Mouse (Mus musculus) G1E (cell line): ENCODE results near the gene Carmil3. TPM values are rescaled to one million over a fixed set of nuclear protein-coding genes. Genes with fewer than 3 reads are reported as not detected.

Source experiments
- ATAC-seq: 2 replicates; pipeline ENCODE4 v1.8.0; 2016; ENCODE audit warnings: mild to moderate bottlenecking; ENCODE audit not compliant: insufficient number of reproducible peaks, poor library complexity, low FRiP score, severe bottlenecking; ENCODE audit errors: extremely low read depth
- DNase-seq: peaks from one replicate; pipeline ENCODE4 v3.0.0; 2012; ENCODE audit warnings: low spot score
- H3K27me3 ChIP-seq: 2 replicates; pipeline ENCODE4 v1.6.1; 2012; ENCODE audit warnings: mild to moderate bottlenecking, low read length, inconsistent platforms; ENCODE audit not compliant: insufficient read depth
- H3K36me3 ChIP-seq: replicated peaks from 2 replicates; pipeline ENCODE3; 2012; ENCODE audit warnings: mild to moderate bottlenecking, inconsistent platforms
- H3K4me1 ChIP-seq: 2 replicates; pipeline ENCODE4 v1.6.1; 2012; ENCODE audit warnings: low read depth, low read length, inconsistent platforms, mixed read lengths; ENCODE audit not compliant: insufficient read depth
- H3K4me3 ChIP-seq: 2 replicates; pipeline ENCODE4 v1.5.1; 2012; ENCODE audit warnings: low read depth, mild to moderate bottlenecking, inconsistent platforms, low read length, moderate library complexity, mixed read lengths
- H3K9me3 ChIP-seq: replicated peaks from 2 replicates; pipeline ENCODE4 v1.6.1; 2012; ENCODE audit warnings: inconsistent platforms
- CTCF ChIP-seq: IDR thresholded peaks from 2 replicates; pipeline ENCODE4 v1.5.1; 2012; ENCODE audit warnings: low read depth, low read length, inconsistent platforms, mixed read lengths
- GATA1 ChIP-seq: IDR thresholded peaks from 2 replicates; pipeline ENCODE4 v1.6.1; 2012; ENCODE audit warnings: borderline replicate concordance, low read length, inconsistent platforms, mixed read lengths
- GATA2 ChIP-seq: IDR thresholded peaks from 2 replicates; pipeline ENCODE4 v1.6.1; 2012; ENCODE audit warnings: low read depth, low read length, inconsistent platforms, borderline replicate concordance
- POLR2AphosphoS5 ChIP-seq: IDR thresholded peaks from 2 replicates; pipeline ENCODE4 v1.6.1; 2012; ENCODE audit warnings: low read depth, low read length, inconsistent platforms; ENCODE audit not compliant: insufficient replicate concordance
- TAL1 ChIP-seq: conservative IDR thresholded peaks from 2 replicates; pipeline ENCODE4 v1.6.1; 2012; ENCODE audit warnings: low read depth, low read length, inconsistent platforms, mixed read lengths
- polyA plus RNA-seq: library from polyadenylated mRNA; stranded (reverse); fragments of >175 nt; gene quantifications from 2 replicates; pipeline ENCODE4 v1.2.3, GENCODE M21; 2012
- total RNA-seq, 2 experiments: library from RNA; stranded (forward) in 1 of 2; stranded (reverse) in 1 of 2; fragments of 200-1000 nt in 1 of 2; fragments of >200 nt in 1 of 2; fragmentation: Nextera tagmentation in 1 of 2; gene quantifications; 2 replicates each; pipeline ENCODE4 v1.2.3; 2014 to 2017

Carmil3 gene
- total and polyA plus RNA-seq, 3 experiments, result 0.92 to 2.2 (median 2.1) TPM

GRCm38 (mm10) chr14:55550191-55550590, 59.7 kb downstream of the Carmil3 start:
- Histone ChIP-seq H3K4me1 (peaks cover 14% of the 10 kb centered on the region), H3K4me3 (no peak overlapping the region), H3K9me3 (no peaks in the 10 kb centered on the region), H3K36me3 (peaks cover 58% of the 10 kb centered on the region), H3K27me3 (no peaks in the 10 kb centered on the region)
- no peak for ATAC-seq
- DNase-seq, result no peak
- TF ChIP-seq GATA1 (no peak), POLR2AphosphoS5 (no peak), GATA2 (no peak), CTCF (no peak), TAL1 (no peak)

DNA sequence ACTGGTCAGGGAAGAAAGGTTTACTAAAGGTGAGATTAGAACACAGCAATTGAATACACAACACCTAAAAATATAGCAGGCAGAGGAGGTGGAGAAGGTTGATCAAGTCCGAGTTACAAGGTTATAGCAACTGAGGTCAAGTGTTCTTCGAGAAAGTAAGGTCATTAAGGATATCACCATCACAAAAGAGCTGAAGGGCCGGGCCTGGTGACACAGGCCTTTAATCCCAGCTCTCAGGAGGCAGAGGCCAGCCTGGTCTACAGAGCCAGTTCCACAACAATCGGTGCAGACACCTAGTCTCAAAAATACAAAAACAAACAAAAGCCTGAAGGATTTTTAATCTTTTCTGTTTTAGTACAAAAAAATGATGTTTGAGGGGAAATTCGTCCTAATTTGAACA, 60.9 kb downstream of the Carmil3 start:
- Histone ChIP-seq H3K4me1 (peaks cover 21% of the 10 kb centered on the region), H3K4me3 (no peak overlapping the region), H3K27me3 (no peaks in the 10 kb centered on the region), H3K36me3 (peaks cover 46% of the 10 kb centered on the region), H3K9me3 (no peaks in the 10 kb centered on the region)
- TF ChIP-seq POLR2AphosphoS5 (no peak), GATA2 (no peak), CTCF (no peak), GATA1 (no peak)
- ATAC-seq (no peak), DNase-seq (no peak)

GRCm38 (mm10) chr14:55551794-55552193, 61.3 kb downstream of the Carmil3 start:
- Histone ChIP-seq H3K27me3 (no peaks in the 10 kb centered on the region), H3K4me1 (peaks cover 26% of the 10 kb centered on the region), H3K36me3 (peaks cover 42% of the 10 kb centered on the region), H3K9me3 (no peaks in the 10 kb centered on the region), H3K4me3 (no peak overlapping the region)
- DNase-seq (no peak), ATAC-seq (no peak)
- TF ChIP-seq TAL1 (no peak), GATA1 (no peak), POLR2AphosphoS5 (no peak), CTCF (no peak), GATA2 (no peak)

DNA sequence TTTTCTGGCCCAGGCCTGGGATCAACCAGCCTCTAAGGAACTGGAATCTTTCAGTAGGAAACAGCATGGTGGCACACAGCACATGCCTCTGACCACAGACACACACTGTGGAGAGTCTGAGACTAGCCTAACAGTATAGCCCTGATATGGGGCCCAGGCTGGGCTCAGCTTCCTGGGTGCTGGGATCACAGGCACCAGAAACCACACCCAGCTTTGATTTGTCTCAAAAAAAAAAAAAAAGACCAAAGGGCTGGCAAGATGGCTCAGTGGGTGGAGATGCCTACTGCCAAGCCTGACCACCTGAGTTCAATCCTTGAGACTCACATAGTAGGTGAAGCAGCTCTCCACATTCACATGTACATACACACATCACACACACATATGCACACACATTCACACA, 64.2 kb downstream of the Carmil3 start:
- no peak overlapping the region for H3K4me3 ChIP-seq
- H3K36me3 ChIP-seq, result peaks cover 15% of the 10 kb centered on the region
- ATAC-seq (no peak), DNase-seq (no peak)
- H3K27me3 ChIP-seq, result no peaks in the 10 kb centered on the region
- no peaks in the 10 kb centered on the region for H3K9me3 ChIP-seq
- TF ChIP-seq GATA2, result no peak
- TF ChIP-seq POLR2AphosphoS5, result no peak
- no peak for TF ChIP-seq GATA1
- TF ChIP-seq CTCF, result no peak
- TF ChIP-seq TAL1, result no peak
- H3K4me1 ChIP-seq, result peaks cover 45% of the 10 kb centered on the region

GRCm38 (mm10) chr14:55555788-55556187, 65.3 kb downstream of the Carmil3 start:
- Histone ChIP-seq H3K4me1 (peaks cover 45% of the 10 kb centered on the region), H3K36me3 (peaks cover 4% of the 10 kb centered on the region), H3K27me3 (no peaks in the 10 kb centered on the region), H3K4me3 (no peak overlapping the region), H3K9me3 (no peaks in the 10 kb centered on the region)
- DNase-seq (no peak), ATAC-seq (no peak)
- TF ChIP-seq CTCF, result no peak
- TF ChIP-seq TAL1, result no peak
- TF ChIP-seq GATA1, result no peak
- TF ChIP-seq POLR2AphosphoS5, result no peak
- no peak for TF ChIP-seq GATA2

GRCm38 (mm10) chr14:55557003-55557402, 66.6 kb downstream of the Carmil3 start:
- no peak for ATAC-seq
- no peaks in the 10 kb centered on the region for H3K27me3 ChIP-seq
- peaks cover 57% of the 10 kb centered on the region for H3K4me1 ChIP-seq
- TF ChIP-seq POLR2AphosphoS5 (no peak), CTCF (peak; percentile 43; the same call in 1 of the 2 replicates)
- no peak overlapping the region for H3K4me3 ChIP-seq
- DNase-seq, result peak; percentile 72
- no peaks in the 10 kb centered on the region for H3K9me3 ChIP-seq
- H3K36me3 ChIP-seq, result peaks cover 10% of the 10 kb centered on the region

DNA sequence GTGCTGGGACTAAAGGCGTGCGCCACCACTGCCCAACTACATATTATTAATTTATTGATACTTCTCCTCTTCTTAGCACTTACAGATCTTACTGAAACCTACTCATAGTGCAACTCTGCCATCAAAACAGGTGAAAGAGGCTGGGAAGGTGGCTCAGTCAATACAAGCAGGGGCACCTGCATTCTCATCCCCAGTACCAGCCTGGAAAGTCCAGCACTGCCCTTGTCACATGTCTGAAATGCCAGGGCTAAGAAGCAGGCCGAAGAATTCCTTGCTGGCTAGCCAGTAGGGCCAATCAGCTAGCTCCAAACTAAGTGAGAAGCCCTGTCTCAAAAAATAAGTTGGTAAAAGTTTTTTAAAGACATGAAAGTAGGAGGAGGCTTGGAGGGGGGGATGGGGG, 67.1 kb downstream of the Carmil3 start:
- no peak for DNase-seq
- Histone ChIP-seq H3K4me3 (no peak overlapping the region; the same call in 1 of the 2 replicates), H3K4me1 (peaks cover 58% of the 10 kb centered on the region), H3K36me3 (peaks cover 15% of the 10 kb centered on the region), H3K27me3 (no peaks in the 10 kb centered on the region), H3K9me3 (no peaks in the 10 kb centered on the region)
- TF ChIP-seq CTCF (no peak), TAL1 (no peak), GATA2 (no peak), POLR2AphosphoS5 (no peak), GATA1 (no peak)
- no peak for ATAC-seq

Other genes starting within 250 kb of the Carmil3 start
Only the 20 nearest of the 23 such genes appear.
- 15.5 and 21.1 TPM in 2 replicates for gene Dhrs4, start 11.9 kb upstream of the Carmil3 start, total RNA-seq (2014; fragmentation: Nextera tagmentation)
- 47.7 TPM in 2 replicates for gene Dhrs4, start 11.9 kb upstream of the Carmil3 start, total RNA-seq (2017)
- 37.4 and 42.8 TPM in 2 replicates for gene Dhrs4, start 11.9 kb upstream of the Carmil3 start, polyA plus RNA-seq
- gene Cpne6, start 19.8 kb downstream of the Carmil3 start, total RNA-seq (2014; fragmentation: Nextera tagmentation), result not detected in 2 replicates
- 0.06 and 0.11 TPM in 2 replicates for gene Cpne6, start 19.8 kb downstream of the Carmil3 start, total RNA-seq (2017)
- 0.03 and 0.06 TPM in 2 replicates for gene Cpne6, start 19.8 kb downstream of the Carmil3 start, polyA plus RNA-seq
- gene Nrl, start 34.3 kb downstream of the Carmil3 start, total RNA-seq (2014; fragmentation: Nextera tagmentation), result not detected in 2 replicates
- 0.06 and 0.27 TPM in 2 replicates for gene Nrl, start 34.3 kb downstream of the Carmil3 start, total RNA-seq (2017)
- not detected in 2 replicates for gene Nrl, start 34.3 kb downstream of the Carmil3 start, polyA plus RNA-seq
- 9.5 and 33.6 TPM in 2 replicates for gene Pck2, start 49.6 kb downstream of the Carmil3 start, total RNA-seq (2014; fragmentation: Nextera tagmentation)
- gene Pck2, start 49.6 kb downstream of the Carmil3 start, total RNA-seq (2017), result 9.9 and 10.7 TPM in 2 replicates
- 23.9 and 34.9 TPM in 2 replicates for gene Pck2, start 49.6 kb downstream of the Carmil3 start, polyA plus RNA-seq
- 39.2 and 42.7 TPM in 2 replicates for gene Dcaf11, start 69.4 kb downstream of the Carmil3 start, total RNA-seq (2014; fragmentation: Nextera tagmentation)
- gene Dcaf11, start 69.4 kb downstream of the Carmil3 start, total RNA-seq (2017), result 50.9 and 51.2 TPM in 2 replicates
- gene Dcaf11, start 69.4 kb downstream of the Carmil3 start, polyA plus RNA-seq, result 33.9 and 40.0 TPM in 2 replicates
- 43.1 TPM in 1 of 2 replicates, not detected in the other for gene A730061H03Rik, start 69.8 kb downstream of the Carmil3 start, total RNA-seq (2014; fragmentation: Nextera tagmentation)
- 0.46 and 0.87 TPM in 2 replicates for gene A730061H03Rik, start 69.8 kb downstream of the Carmil3 start, total RNA-seq (2017)
- 0.17 TPM in 1 of 2 replicates, not detected in the other for gene A730061H03Rik, start 69.8 kb downstream of the Carmil3 start, polyA plus RNA-seq
- not detected in 2 replicates for gene Fitm1, start 85.0 kb downstream of the Carmil3 start, total RNA-seq (2014; fragmentation: Nextera tagmentation)
- not detected in 2 replicates for gene Fitm1, start 85.0 kb downstream of the Carmil3 start, total RNA-seq (2017)
- gene Fitm1, start 85.0 kb downstream of the Carmil3 start, polyA plus RNA-seq, result not detected in 2 replicates
- gene Psme1, start 87.5 kb downstream of the Carmil3 start, total RNA-seq (2014; fragmentation: Nextera tagmentation), result 598 and 793 TPM in 2 replicates
- 212 and 228 TPM in 2 replicates for gene Psme1, start 87.5 kb downstream of the Carmil3 start, total RNA-seq (2017)
- 141 and 155 TPM in 2 replicates for gene Psme1, start 87.5 kb downstream of the Carmil3 start, polyA plus RNA-seq
- gene Emc9, start 94.7 kb downstream of the Carmil3 start, total RNA-seq (2014; fragmentation: Nextera tagmentation), result 16.7 and 20.0 TPM in 2 replicates
- 17.9 and 23.6 TPM in 2 replicates for gene Emc9, start 94.7 kb downstream of the Carmil3 start, total RNA-seq (2017)
- gene Emc9, start 94.7 kb downstream of the Carmil3 start, polyA plus RNA-seq, result 19.5 and 20.2 TPM in 2 replicates
- 59.4 and 109 TPM in 2 replicates for gene Psme2, start 100.5 kb downstream of the Carmil3 start, total RNA-seq (2014; fragmentation: Nextera tagmentation)
- gene Psme2, start 100.5 kb downstream of the Carmil3 start, total RNA-seq (2017), result 163 and 165 TPM in 2 replicates
- gene Psme2, start 100.5 kb downstream of the Carmil3 start, polyA plus RNA-seq, result 33.4 and 50.8 TPM in 2 replicates
- gene Rnf31, start 101.1 kb downstream of the Carmil3 start, total RNA-seq (2014; fragmentation: Nextera tagmentation), result 23.7 and 43.9 TPM in 2 replicates
- 11.8 and 12.6 TPM in 2 replicates for gene Rnf31, start 101.1 kb downstream of the Carmil3 start, total RNA-seq (2017)
- gene Rnf31, start 101.1 kb downstream of the Carmil3 start, polyA plus RNA-seq, result 34.2 and 35.1 TPM in 2 replicates
- 25.3 and 31.2 TPM in 2 replicates for gene Irf9, start 112.9 kb downstream of the Carmil3 start, total RNA-seq (2014; fragmentation: Nextera tagmentation)
- gene Irf9, start 112.9 kb downstream of the Carmil3 start, total RNA-seq (2017), result 37.8 and 39.6 TPM in 2 replicates
- 40.3 and 64.3 TPM in 2 replicates for gene Irf9, start 112.9 kb downstream of the Carmil3 start, polyA plus RNA-seq
- 123 and 137 TPM in 2 replicates for gene Rec8, start 127.4 kb downstream of the Carmil3 start, total RNA-seq (2014; fragmentation: Nextera tagmentation)
- 89.9 and 103 TPM in 2 replicates for gene Rec8, start 127.4 kb downstream of the Carmil3 start, total RNA-seq (2017)
- 80.7 and 144 TPM in 2 replicates for gene Rec8, start 127.4 kb downstream of the Carmil3 start, polyA plus RNA-seq
- gene Ipo4, start 145.3 kb downstream of the Carmil3 start, total RNA-seq (2014; fragmentation: Nextera tagmentation), result 24.1 and 49.6 TPM in 2 replicates
- 18.1 and 24.9 TPM in 2 replicates for gene Ipo4, start 145.3 kb downstream of the Carmil3 start, total RNA-seq (2017)
- gene Ipo4, start 145.3 kb downstream of the Carmil3 start, polyA plus RNA-seq, result 32.7 and 75.8 TPM in 2 replicates
- gene Gm49378, start 147.2 kb downstream of the Carmil3 start, total RNA-seq (2014; fragmentation: Nextera tagmentation), result 7.2 and 10.9 TPM in 2 replicates
- gene Gm49378, start 147.2 kb downstream of the Carmil3 start, total RNA-seq (2017), result 2.9 and 4.6 TPM in 2 replicates
- gene Gm49378, start 147.2 kb downstream of the Carmil3 start, polyA plus RNA-seq, result 2.4 TPM in 1 of 2 replicates, not detected in the other
- 35.1 and 40.6 TPM in 2 replicates for gene Tm9sf1, start 153.2 kb downstream of the Carmil3 start, total RNA-seq (2014; fragmentation: Nextera tagmentation)
- 54.0 and 57.7 TPM in 2 replicates for gene Tm9sf1, start 153.2 kb downstream of the Carmil3 start, total RNA-seq (2017)
- 14.6 and 14.8 TPM in 2 replicates for gene Tm9sf1, start 153.2 kb downstream of the Carmil3 start, polyA plus RNA-seq
- gene Tssk4, start 159.5 kb downstream of the Carmil3 start, total RNA-seq (2014; fragmentation: Nextera tagmentation), result 4.0 and 4.2 TPM in 2 replicates
- 1.9 and 2.3 TPM in 2 replicates for gene Tssk4, start 159.5 kb downstream of the Carmil3 start, total RNA-seq (2017)
- 0.17 and 0.26 TPM in 2 replicates for gene Tssk4, start 159.5 kb downstream of the Carmil3 start, polyA plus RNA-seq
- 18.4 and 28.0 TPM in 2 replicates for gene Mdp1, start 169.9 kb downstream of the Carmil3 start, total RNA-seq (2014; fragmentation: Nextera tagmentation)
- 45.8 and 46.5 TPM in 2 replicates for gene Mdp1, start 169.9 kb downstream of the Carmil3 start, total RNA-seq (2017)
- 9.4 and 12.2 TPM in 2 replicates for gene Mdp1, start 169.9 kb downstream of the Carmil3 start, polyA plus RNA-seq
- gene Gmpr2, start 181.3 kb downstream of the Carmil3 start, total RNA-seq (2014; fragmentation: Nextera tagmentation), result 27.7 and 30.8 TPM in 2 replicates
- gene Gmpr2, start 181.3 kb downstream of the Carmil3 start, total RNA-seq (2017), result 40.5 and 42.7 TPM in 2 replicates
- 20.0 and 24.7 TPM in 2 replicates for gene Gmpr2, start 181.3 kb downstream of the Carmil3 start, polyA plus RNA-seq
- 234 and 266 TPM in 2 replicates for gene Nedd8, start 181.5 kb downstream of the Carmil3 start, total RNA-seq (2014; fragmentation: Nextera tagmentation)
- gene Nedd8, start 181.5 kb downstream of the Carmil3 start, total RNA-seq (2017), result 488 and 566 TPM in 2 replicates
- 112 and 128 TPM in 2 replicates for gene Nedd8, start 181.5 kb downstream of the Carmil3 start, polyA plus RNA-seq